Mouse (Mus musculus) adrenal gland, postnatal 14 days (tissue): Measurements from ENCODE around the gene Pbrm1. TPM values are rescaled to one million over a fixed set of nuclear protein-coding genes. Genes with fewer than 3 reads are reported as not detected.

Source experiments
- DNase-seq: peaks from one replicate; pipeline ENCODE4 v3.0.0; 2021; ENCODE audit warnings: mixed read lengths
- total RNA-seq: library from RNA; stranded (reverse); gene quantifications from 2 replicates; pipeline ENCODE4 v1.2.3, GENCODE M21; 2021

The Pbrm1 gene
- total RNA-seq, 1 experiment from 2014 or later: 59.7 TPM

GRCm38 (mm10) chr14:31133023-31133665 lies 114.2 kb downstream of the Pbrm1 start:
- no peak for DNase-seq

DNA sequence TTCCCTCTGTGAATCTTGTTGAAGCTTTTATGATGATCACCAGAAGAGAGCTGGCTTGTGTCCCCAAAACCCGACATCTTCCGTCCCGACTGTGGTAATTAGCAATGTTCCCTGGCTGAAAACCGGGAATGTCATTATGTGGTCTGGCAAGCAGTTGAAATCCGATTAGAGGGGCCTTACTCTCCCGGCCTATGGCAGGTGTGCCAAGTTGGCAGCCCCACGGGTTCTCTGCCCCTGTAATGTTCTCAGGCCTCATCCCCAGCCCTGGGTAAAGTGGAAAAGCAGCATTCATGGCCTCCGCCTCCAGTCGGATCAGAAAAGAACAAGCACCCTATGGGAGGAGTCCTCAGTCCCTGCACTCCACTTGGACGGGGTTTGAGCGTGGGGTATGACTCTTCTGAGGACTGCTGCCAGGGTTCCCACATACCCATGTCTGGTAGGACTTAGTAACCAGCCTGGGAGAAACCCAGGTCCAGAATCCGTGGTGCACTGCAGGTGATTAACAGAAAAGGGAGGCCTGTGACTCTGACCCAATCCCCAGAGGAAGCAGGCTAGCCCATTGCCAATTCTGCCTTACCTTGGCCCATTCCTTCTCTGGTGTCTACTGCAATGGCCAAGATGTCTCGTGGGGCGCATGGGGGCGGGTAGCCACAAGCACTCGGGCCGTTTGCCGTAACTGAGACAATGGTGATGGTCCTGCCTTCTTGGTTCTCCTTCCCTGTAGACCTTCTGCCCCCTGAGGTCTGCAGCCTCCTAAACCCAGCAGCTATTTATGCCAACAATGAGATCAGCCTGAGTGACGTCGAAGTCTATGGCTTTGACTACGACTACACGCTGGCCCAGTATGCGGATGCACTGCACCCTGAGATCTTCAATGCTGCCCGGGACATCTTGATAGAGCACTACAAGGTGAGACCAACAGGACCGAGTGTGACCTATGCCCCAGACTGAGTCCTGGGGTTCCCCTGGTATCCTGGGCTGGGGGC lies 115.4 kb downstream of the Pbrm1 start:
- DNase-seq: peak; percentile 44

GRCm38 (mm10) chr14:31135495-31136410 lies 116.8 kb downstream of the Pbrm1 start:
- DNase-seq: no peak

- no peak for DNase-seq
These were observed 117.7 kb downstream of the Pbrm1 start for GRCm38 (mm10) chr14:31136411-31137280.

GRCm38 (mm10) chr14:31137281-31137595 lies 118.3 kb downstream of the Pbrm1 start:
- DNase-seq: no peak

- peak; percentile 57 for DNase-seq
These were observed 118.9 kb downstream of the Pbrm1 start for GRCm38 (mm10) chr14:31137791-31138190.

- DNase-seq: no peak
These were observed 119.4 kb downstream of the Pbrm1 start for GRCm38 (mm10) chr14:31138219-31138896.

DNA sequence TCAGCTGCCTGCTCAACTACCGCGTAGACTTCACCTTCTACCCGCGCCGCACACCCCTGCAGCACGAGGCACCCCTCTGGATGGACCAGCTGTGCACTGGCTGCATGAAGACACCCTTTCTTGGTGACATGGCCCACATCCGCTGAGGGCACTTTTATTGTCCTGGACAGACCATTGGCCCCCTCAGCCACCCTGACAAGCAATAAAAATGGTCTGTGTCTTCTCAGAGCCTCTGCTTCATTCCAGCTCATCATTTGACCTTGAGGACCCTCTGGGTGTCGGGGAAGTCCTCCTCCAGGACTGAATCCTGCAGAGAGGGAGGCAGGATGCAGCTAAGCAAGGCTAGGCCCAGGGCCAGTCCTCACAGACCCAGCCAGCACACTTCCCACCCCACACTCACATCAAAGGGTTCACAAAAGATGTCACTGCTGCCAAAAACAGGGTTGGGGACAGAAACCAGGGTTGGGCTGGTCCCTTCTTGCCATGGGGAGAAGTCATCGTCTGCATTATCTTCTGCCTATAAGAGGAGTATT lies 120.0 kb downstream of the Pbrm1 start:
- peak; percentile 49 for DNase-seq

DNA sequence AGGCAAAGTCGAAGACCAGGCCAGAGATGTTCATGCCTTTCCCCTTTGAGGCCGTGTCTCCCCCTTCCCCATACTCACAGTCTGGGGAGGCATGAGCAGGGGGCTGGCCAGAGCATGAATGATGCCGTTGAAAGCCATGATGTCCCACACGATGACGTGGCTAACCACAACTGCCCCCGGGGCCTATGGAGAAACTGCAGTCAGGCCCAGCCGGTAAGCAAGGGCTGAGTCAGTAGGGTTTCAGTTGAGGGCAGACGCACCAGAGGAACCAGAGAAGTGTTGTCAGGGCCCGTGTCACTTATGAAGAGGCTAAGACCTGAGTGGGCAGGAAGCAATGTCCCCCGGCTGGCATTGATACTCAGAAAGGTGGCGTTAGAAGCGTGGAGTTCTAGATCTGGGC lies 120.7 kb downstream of the Pbrm1 start:
- DNase-seq: no peak

DNA sequence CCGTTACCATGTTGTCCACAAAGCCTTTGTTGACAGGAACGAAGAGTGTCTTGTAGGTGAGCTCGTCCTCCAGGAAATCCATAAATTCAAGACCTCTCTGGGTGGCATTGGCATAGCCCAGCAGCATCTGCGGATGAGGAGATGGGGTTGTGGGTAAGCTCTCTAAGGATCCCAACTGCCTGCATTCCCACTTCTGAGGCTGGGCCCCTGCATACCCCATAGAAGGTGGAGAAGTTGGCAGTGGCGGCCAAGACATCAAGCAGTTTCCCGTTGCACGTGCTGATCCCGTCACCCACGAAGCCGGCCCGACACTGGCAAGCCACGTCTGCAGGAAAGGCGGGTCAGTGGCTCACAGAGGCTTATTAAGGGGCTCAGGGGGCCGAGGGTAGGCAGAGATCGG lies 121.2 kb downstream of the Pbrm1 start:
- DNase-seq: peak; percentile 2

GRCm38 (mm10) chr14:31141011-31141410 lies 122.1 kb downstream of the Pbrm1 start:
- peak; percentile 2 for DNase-seq

DNA sequence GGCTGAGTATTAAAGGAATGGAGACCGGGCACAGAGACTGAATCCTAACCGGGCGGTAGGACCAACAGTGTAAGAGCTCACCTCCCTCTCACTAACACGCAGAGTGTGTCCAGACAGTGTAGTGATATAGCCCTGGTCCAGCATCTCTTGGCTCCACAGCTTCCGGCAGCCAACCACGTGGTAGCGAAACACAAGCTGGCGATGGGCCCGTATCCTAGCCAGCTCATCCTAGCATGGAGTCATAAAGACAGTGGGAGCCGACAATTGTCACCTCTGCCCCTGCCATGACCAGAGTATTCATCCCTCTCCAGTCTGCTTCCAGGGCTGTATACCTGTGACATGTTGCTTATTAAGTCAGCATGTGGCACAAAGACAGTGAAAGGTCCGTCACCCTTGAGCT lies 126.8 kb downstream of the Pbrm1 start:
- DNase-seq: no peak

DNA sequence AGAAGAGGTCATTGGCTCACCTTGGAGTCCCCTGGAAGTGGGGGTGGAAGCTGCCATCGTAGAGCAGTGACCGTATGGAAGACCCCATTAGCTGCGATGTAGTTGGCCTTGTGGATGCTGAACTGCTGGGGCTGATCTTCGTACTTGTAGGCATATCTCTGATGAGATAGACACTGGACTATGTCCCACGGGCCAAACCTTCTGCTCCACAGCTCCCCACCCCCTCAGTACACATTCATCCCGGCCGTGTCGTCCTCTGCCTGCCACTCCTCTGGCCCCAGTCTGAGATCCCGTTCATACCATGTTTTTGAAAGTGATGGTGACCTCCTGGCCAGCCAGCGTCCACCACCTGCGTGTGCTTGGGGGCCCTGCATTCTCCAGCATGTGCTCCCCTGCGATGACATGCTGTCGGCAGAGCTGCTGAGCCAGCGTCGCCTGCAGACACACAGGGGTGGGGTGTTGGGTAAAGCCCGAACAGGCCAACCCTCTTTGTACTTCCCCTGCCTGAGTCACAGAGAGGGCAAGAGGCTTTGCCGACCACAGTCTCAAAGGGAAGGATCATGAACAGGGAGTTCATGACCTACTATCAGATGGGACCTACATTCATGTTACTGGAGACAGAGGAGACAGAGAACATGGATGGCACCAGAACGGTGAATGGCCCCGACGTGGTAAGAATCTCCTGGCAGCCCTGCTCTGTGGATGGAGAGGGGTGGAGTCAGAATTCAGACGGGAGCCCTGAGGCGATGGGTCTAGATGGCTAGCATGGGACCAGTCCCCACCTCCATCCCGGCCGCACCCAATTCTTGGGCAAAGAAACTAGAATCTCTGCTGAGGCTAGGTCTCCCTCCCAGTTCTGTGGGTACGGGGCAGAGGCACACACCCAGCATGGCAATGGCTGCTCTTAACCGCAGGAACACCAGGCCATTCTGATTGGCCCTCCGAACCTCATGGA lies 141.5 kb downstream of the Pbrm1 start:
- DNase-seq: no peak

GRCm38 (mm10) chr14:31161191-31161590 lies 142.3 kb downstream of the Pbrm1 start:
- no peak for DNase-seq

- no peak for DNase-seq
These were observed 142.7 kb downstream of the Pbrm1 start for GRCm38 (mm10) chr14:31161638-31162037.

GRCm38 (mm10) chr14:31164067-31164466 lies 145.1 kb downstream of the Pbrm1 start:
- no peak for DNase-seq

DNA sequence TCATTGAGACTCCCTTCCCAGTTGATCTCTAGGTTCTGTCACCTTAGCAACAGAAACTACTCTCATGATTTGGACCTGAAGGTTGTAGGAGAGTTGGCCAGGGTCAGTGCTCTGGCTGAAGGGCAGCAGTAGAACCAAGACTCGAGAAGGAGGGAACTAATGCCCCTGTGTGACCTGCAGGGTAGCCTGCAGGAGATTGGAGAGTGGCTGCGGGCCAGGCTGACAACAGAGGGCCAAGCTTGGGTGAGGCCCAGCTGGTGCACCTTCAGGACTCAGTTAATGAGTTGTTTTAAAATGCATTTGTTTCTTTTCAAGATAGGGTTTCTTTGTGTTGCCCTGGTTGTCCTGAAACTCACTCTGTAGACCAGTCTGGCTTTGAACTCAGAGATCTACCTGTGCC lies 146.1 kb downstream of the Pbrm1 start:
- DNase-seq: peak; percentile 69

GRCm38 (mm10) chr14:31165458-31165857 lies 146.5 kb downstream of the Pbrm1 start:
- no peak for DNase-seq

DNA sequence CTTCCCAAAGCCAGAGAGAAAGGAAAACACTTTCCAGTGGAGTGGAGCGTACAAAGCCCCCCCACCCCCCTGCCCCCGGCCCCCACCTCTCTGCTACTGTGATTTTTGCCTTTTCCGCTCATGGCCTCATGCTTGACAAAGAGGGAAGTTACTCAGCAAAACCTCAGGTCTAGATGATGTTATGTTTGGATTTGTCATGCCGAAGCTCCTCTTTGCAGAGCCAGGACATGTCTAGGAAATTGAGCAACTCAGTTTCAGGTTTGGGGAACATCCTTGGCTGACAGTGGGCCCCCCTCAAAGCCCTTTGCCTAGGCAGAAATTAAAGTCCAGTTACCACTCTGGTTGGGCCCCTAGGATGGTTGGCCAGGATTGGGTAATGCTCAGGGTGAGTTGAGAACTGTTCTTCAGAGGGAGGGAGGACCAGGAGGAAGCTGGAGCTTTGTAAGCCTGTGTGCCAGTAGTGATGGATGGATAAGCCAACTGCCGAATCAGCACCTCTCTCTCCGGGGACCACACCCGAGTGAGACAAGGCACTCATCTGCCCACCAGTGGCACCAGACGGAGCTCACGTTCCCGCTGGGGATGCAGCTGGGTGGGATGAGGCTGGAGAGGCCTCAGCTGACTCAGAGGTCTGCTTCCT lies 147.2 kb downstream of the Pbrm1 start:
- DNase-seq: peak; percentile 54
